Mouse (Mus musculus): ENCODE data around the gene Itprid1. TPM values are rescaled to one million over a fixed set of nuclear protein-coding genes. Genes with fewer than 3 reads are reported as not detected.

The Itprid1 gene
- polyA plus RNA-seq, 1 experiment: not detected

DNA sequence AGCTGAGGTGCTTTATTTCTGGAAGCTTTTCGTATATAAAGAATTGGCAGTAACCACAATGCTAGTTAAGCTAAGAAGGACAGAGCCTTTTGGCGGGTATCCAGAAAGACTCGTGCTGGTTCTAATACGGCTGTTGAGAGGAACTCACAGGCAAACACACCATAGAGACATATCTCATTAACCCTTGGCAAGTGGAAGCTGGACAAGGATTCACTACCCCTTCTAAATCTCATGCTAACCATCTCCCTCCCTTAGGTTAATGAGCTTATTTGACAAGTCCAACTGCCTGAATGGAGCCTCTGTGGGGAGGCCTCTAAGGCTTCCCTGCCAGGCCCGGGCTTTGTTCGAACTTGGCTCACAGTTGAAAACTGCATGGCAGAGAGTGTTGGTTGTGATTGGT, 190.6 kb downstream of the Itprid1 start:
- Histone ChIP-seq H3K4me1 (ENCODE audit: control insufficient read depth, insufficient read depth, low read length) (no peaks in the 10 kb centered on the region), H3K4me3 (ENCODE audit: control insufficient read depth, low read depth, low read length) (no peak overlapping the region), H3K27ac (ENCODE audit: control insufficient read depth, insufficient read depth, low read depth, low read length) (no peak overlapping the region), H3K27me3 (ENCODE audit: control insufficient read depth, insufficient read depth, low read length) (no peaks in the 10 kb centered on the region), H3K36me3 (ENCODE audit: control insufficient read depth, insufficient read depth, low read length) (no peaks in the 10 kb centered on the region)
- no peak for TF ChIP-seq POLR2A (IDR thresholded peaks at IDR 0.05; ENCODE audit: control insufficient read depth, low read depth, low read length)
- no peak for TF ChIP-seq CTCF (IDR thresholded peaks at IDR 0.05; ENCODE audit: control insufficient read depth, insufficient read depth, insufficient replicate concordance, low read depth, low read length)

DNA sequence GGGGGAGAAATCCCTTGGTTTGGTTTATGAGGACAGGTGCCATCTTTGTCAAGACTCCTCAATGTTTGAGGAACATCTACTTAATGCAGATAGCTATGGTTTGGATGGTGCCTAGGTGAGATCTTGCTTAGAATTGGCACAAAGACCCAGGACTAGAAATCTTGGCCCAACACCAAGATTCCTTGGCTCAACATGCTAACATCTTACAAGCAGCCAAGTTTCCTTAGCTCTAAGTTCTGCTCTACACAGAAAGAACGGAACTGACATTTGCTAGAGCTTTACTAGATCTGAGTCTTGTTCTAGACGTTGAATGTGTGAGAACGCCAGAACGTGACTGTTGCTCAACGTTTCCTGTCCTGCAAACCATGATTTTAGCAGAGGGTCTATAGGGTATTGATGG, 191.3 kb downstream of the Itprid1 start:
- no peak overlapping the region for H3K27ac ChIP-seq (ENCODE audit: control insufficient read depth, insufficient read depth, low read depth, low read length)

More for the DNA sequence above, 191.3 kb downstream of the Itprid1 start:
- Histone ChIP-seq H3K4me1 (ENCODE audit: control insufficient read depth, insufficient read depth, low read length) (no peaks in the 10 kb centered on the region), H3K4me3 (ENCODE audit: control insufficient read depth, low read depth, low read length) (no peak overlapping the region), H3K36me3 (ENCODE audit: control insufficient read depth, insufficient read depth, low read length) (no peaks in the 10 kb centered on the region), H3K27me3 (ENCODE audit: control insufficient read depth, insufficient read depth, low read length) (no peaks in the 10 kb centered on the region)
- TF ChIP-seq POLR2A (IDR thresholded peaks at IDR 0.05; ENCODE audit: control insufficient read depth, low read depth, low read length) (no peak), CTCF (IDR thresholded peaks at IDR 0.05; ENCODE audit: control insufficient read depth, insufficient read depth, insufficient replicate concordance, low read depth, low read length) (no peak)

Other genes with a start within 250 kb of the Itprid1 start
- not detected in 2 replicates for gene Neurod6, start 155.6 kb upstream of the Itprid1 start, polyA plus RNA-seq (2012; rRNA removed)
- 0.11 and 0.23 TPM in 2 replicates for gene Ppp1r17, start 180.6 kb downstream of the Itprid1 start, polyA plus RNA-seq (2012; rRNA removed)